Mouse (Mus musculus) stomach, postnatal 0 days (tissue): ENCODE measurements around the gene Oas2. TPM values are rescaled to one million over a fixed set of nuclear protein-coding genes. Genes with fewer than 3 reads are reported as not detected.

Experiments
- ATAC-seq: fragments of 200-750 bp; cut with Nextera tagmentation; 2 replicates; pipeline ENCODE4 v1.8.0; 2017; ENCODE audit not compliant: low FRiP score, low TSS enrichment
- DNase-seq: peaks from one replicate; pipeline ENCODE4 v3.0.0-alpha.2; 2016; ENCODE audit warnings: low spot score
- H3K27ac ChIP-seq: fragments of 300-500 bp; sonication (generic); replicated peaks from 2 replicates; pipeline ENCODE4 v1.5.1; 2014; ENCODE audit warnings: mild to moderate bottlenecking, control low read depth
- H3K27me3 ChIP-seq: fragments of 300-500 bp; sonication (generic); 2 replicates; pipeline ENCODE4 v1.6.1; 2014; ENCODE audit warnings: low read length; ENCODE audit not compliant: control insufficient read depth, insufficient read depth
- H3K36me3 ChIP-seq: fragments of 300-500 bp; sonication (generic); 2 replicates; pipeline ENCODE4 v1.6.1; 2014; ENCODE audit warnings: low read length, mixed read lengths; ENCODE audit not compliant: control insufficient read depth, insufficient read depth
- H3K4me1 ChIP-seq: fragments of 300-500 bp; sonication (generic); replicated peaks from 2 replicates; pipeline ENCODE4 v1.6.1; 2014; ENCODE audit warnings: antibody characterized with exemption; ENCODE audit not compliant: control insufficient read depth, insufficient read depth
- H3K4me2 ChIP-seq: fragments of 300-500 bp; sonication (generic); replicated peaks from 2 replicates; pipeline ENCODE4 v1.6.1; 2014; ENCODE audit warnings: low read depth, mild to moderate bottlenecking, control low read depth, moderate library complexity
- H3K4me3 ChIP-seq: fragments of 300-500 bp; sonication (generic); 2 replicates; pipeline ENCODE4 v1.5.1; 2014; ENCODE audit warnings: low read depth, low read length, control low read depth
- H3K9ac ChIP-seq: fragments of 300-500 bp; sonication (generic); 2 replicates; pipeline ENCODE4 v1.6.1; 2014; ENCODE audit warnings: mild to moderate bottlenecking, low read length, control low read depth, mixed read lengths
- H3K9me3 ChIP-seq: fragments of 300-500 bp; sonication (generic); 2 replicates; pipeline ENCODE4 v1.6.1; 2016; ENCODE audit warnings: low read length; ENCODE audit not compliant: control insufficient read depth
- CTCF ChIP-seq: IDR thresholded peaks from 2 replicates; pipeline ENCODE4 v1.5.1; 2016; ENCODE audit warnings: antibody characterized with exemption, low read depth, mild to moderate bottlenecking, moderate library complexity
- EP300 ChIP-seq: optimal IDR thresholded peaks from 2 replicates; pipeline ENCODE3; 2016; ENCODE audit warnings: antibody characterized with exemption
- WGBS: fragments of 180-500 bp; shearing (Covaris S2); extraction: QIAGEN DNeasy Blood & Tissue Kit; methylation state at CpG from one replicate; pipeline ENCODE4 v1.1.7; 2014; 5-methylcytosine and 5-hydroxymethylcytosine counted together
- polyA plus RNA-seq: library from polyadenylated mRNA; unstranded; fragments of >200 nt; fragmentation: Nextera tagmentation; extraction: Ambion mirVana; gene quantifications from 2 replicates; pipeline ENCODE4 v1.2.1, GENCODE M21; 2015

Oas2 gene
- polyA plus RNA-seq, 1 experiment from 2014 or later, result 0.74 TPM

- H3K36me3 ChIP-seq, result no peaks in the 10 kb centered on the region
- WGBS, result 76% methylated on average over 8 of the region's 8 CpGs
- no peak overlapping the region for H3K4me2 ChIP-seq
- H3K9me3 ChIP-seq, result no peaks in the 10 kb centered on the region
- no peak for DNase-seq
- ATAC-seq, result no peak
- TF ChIP-seq CTCF, result no peak
- no peak for TF ChIP-seq EP300
- H3K27ac ChIP-seq, result no peak overlapping the region
- H3K27me3 ChIP-seq, result 0 out of 2 replicates have a peak, but pooled peaks cover 2% of the 10 kb centered on the region
- no peak overlapping the region for H3K9ac ChIP-seq
- no peak overlapping the region for H3K4me3 ChIP-seq
- H3K4me1 ChIP-seq, result no peaks in the 10 kb centered on the region
Observed at GRCm38 (mm10) chr5:120712721-120713120, 36.9 kb downstream of the Oas2 start.

GRCm38 (mm10) chr5:120711827-120712226 is 37.8 kb downstream of the Oas2 start, which contains the start of gene Dtx1:
Gene Dtx1 (minus strand): TSS chr5:120711927.
- ATAC-seq (no peak), DNase-seq (no peak)
- Histone ChIP-seq H3K4me3 (peak within 1 kb of the TSS; percentile 43), H3K36me3 (no peaks in the 10 kb centered on the region), H3K9me3 (no peaks in the 10 kb centered on the region), H3K27me3 (0 out of 2 replicates have a peak, but pooled peaks cover 2% of the 10 kb centered on the region), H3K4me1 (no peaks in the 10 kb centered on the region), H3K4me2 (peak within 1 kb of the TSS; percentile 67), H3K9ac (peak within 1 kb of the TSS; percentile 55), H3K27ac (no peak within 1 kb of the TSS)
- no peak for TF ChIP-seq EP300
- TF ChIP-seq CTCF, result no peak
- WGBS, result 46% methylated on average over 3 of the region's 3 CpGs

- Histone ChIP-seq H3K27me3 (0 out of 2 replicates have a peak, but pooled peaks cover 2% of the 10 kb centered on the region), H3K4me3 (peak overlapping the region; percentile 43), H3K9ac (peak overlapping the region; percentile 55), H3K4me2 (peak overlapping the region; percentile 67), H3K9me3 (no peaks in the 10 kb centered on the region), H3K36me3 (no peaks in the 10 kb centered on the region), H3K4me1 (no peaks in the 10 kb centered on the region), H3K27ac (no peak overlapping the region)
- no peak for ATAC-seq
- DNase-seq, result no peak
- 1% methylated on average over 38 of the region's 43 CpGs for WGBS
- TF ChIP-seq CTCF (no peak), EP300 (no peak)
Observed at GRCm38 (mm10) chr5:120711416-120711815, 38.2 kb downstream of the Oas2 start.

- WGBS, result 1% methylated on average over 27 of the region's 34 CpGs
Observed at GRCm38 (mm10) chr5:120710826-120711248, 38.8 kb downstream of the Oas2 start.

GRCm38 (mm10) chr5:120710161-120710825 is 39.4 kb downstream of the Oas2 start:
- Histone ChIP-seq H3K27me3 (0 out of 2 replicates have a peak, but pooled peaks cover 2% of the 10 kb centered on the region), H3K9ac (peak overlapping the region; percentile 55), H3K4me1 (no peaks in the 10 kb centered on the region), H3K4me3 (peak overlapping the region; percentile 43), H3K9me3 (no peaks in the 10 kb centered on the region), H3K36me3 (no peaks in the 10 kb centered on the region), H3K4me2 (peak overlapping the region; percentile 67), H3K27ac (no peak overlapping the region)
- 2% methylated on average over 37 of the region's 40 CpGs for WGBS
- TF ChIP-seq EP300 (no peak), CTCF (no peak)
- DNase-seq (no peak), ATAC-seq (no peak)

More at GRCm38 (mm10) chr5:120710826-120711248, 38.8 kb downstream of the Oas2 start:
- peak overlapping the region; percentile 55 for H3K9ac ChIP-seq
- no peaks in the 10 kb centered on the region for H3K36me3 ChIP-seq
- H3K4me2 ChIP-seq, result peak overlapping the region; percentile 67
- no peak overlapping the region for H3K27ac ChIP-seq
- no peaks in the 10 kb centered on the region for H3K4me1 ChIP-seq
- no peak; the same call in 1 of the 2 replicates for ATAC-seq
- DNase-seq, result no peak
- H3K9me3 ChIP-seq, result no peaks in the 10 kb centered on the region
- peak overlapping the region; percentile 43 for H3K4me3 ChIP-seq
- 0 out of 2 replicates have a peak, but pooled peaks cover 2% of the 10 kb centered on the region for H3K27me3 ChIP-seq
- TF ChIP-seq EP300, result no peak
- TF ChIP-seq CTCF, result no peak

GRCm38 (mm10) chr5:120706976-120707375 is 42.7 kb downstream of the Oas2 start:
- TF ChIP-seq CTCF, result no peak
- no peak for TF ChIP-seq EP300
- Histone ChIP-seq H3K4me2 (no peak overlapping the region), H3K9me3 (no peaks in the 10 kb centered on the region), H3K27me3 (0 out of 2 replicates have a peak, but pooled peaks cover 2% of the 10 kb centered on the region), H3K4me3 (no peak overlapping the region), H3K27ac (no peak overlapping the region), H3K36me3 (no peaks in the 10 kb centered on the region), H3K9ac (no peak overlapping the region), H3K4me1 (no peaks in the 10 kb centered on the region)
- no peak for ATAC-seq
- no peak for DNase-seq
- 47% methylated on average over 12 of the region's 13 CpGs for WGBS
